Mouse (Mus musculus) left cerebral cortex, postnatal 25 days (tissue): ENCODE measurements around the gene Zg16. TPM values are rescaled to one million over a fixed set of nuclear protein-coding genes. Genes with fewer than 3 reads are reported as not detected.

Source experiments
- DNase-seq, 2 experiments: peaks; one replicate each; pipeline ENCODE4 v3.0.0; 2022; ENCODE audit warnings: low spot score in 2 of 2, mixed read lengths in 1 of 2
- intact Hi-C: fragments of 180-260 bp; cut with DNase I; formaldehyde crosslinking; loops from one replicate; pipeline ENCODE4 v1.15.1; 2025
- total RNA-seq, 2 experiments: library from RNA; stranded (reverse); gene quantifications; 2 replicates each; pipeline ENCODE4 v1.2.3; 2021

Zg16 gene
- total RNA-seq, 2 experiments from 2014 or later, result not detected

DNA sequence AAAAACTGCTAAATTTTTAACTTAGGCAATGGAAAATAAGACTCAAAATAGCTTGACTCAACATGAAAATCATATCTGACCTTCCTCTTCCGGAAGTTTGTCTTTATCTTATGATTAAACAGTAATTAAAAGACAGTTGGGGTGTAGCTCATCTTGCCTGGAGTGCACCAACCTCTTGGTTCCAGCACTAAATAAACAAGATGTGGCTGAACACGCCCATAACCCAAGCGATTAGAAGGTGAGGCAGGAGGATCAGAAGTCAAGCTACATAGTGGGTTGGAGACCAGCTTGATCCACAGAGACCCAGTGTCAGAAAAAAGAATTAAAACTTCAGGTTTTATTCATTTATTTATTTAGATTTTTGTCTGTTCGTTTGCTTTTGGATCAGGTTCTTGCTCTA is 3.4 kb downstream of the Zg16 start:
- intact Hi-C loops, result no loop called here
- no peak for DNase-seq

- intact Hi-C loops, result no loop called here
Measured at GRCm38 (mm10) chr7:127082995-127083394, 4.1 kb downstream of the Zg16 start.

GRCm38 (mm10) chr7:127082271-127082670 is 4.9 kb downstream of the Zg16 start:
- DNase-seq, result no peak
- intact Hi-C loops, result no loop called here

More at GRCm38 (mm10) chr7:127082995-127083394, 4.1 kb downstream of the Zg16 start:
- no peak for DNase-seq

DNA sequence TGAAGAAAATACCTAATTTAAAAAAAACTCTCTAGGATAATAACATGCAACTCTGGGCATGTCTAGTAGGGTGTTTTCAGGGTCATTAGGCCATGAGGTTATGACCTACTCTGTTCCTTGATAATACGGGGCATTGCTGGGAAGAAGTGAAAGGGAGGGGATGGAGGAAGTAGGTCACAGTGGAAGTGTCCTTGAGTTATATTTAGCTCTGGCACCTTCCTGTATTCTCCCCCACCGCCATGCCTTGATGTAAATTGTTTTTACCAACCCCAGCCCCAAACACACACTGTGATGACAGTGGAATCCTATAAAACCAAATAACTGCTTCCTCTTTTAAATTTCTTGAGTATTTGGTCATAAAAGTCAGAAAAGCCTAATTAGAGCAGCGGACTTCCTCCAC is 7.1 kb downstream of the Zg16 start:
- intact Hi-C loops, result no loop called here
- DNase-seq, result no peak

DNA sequence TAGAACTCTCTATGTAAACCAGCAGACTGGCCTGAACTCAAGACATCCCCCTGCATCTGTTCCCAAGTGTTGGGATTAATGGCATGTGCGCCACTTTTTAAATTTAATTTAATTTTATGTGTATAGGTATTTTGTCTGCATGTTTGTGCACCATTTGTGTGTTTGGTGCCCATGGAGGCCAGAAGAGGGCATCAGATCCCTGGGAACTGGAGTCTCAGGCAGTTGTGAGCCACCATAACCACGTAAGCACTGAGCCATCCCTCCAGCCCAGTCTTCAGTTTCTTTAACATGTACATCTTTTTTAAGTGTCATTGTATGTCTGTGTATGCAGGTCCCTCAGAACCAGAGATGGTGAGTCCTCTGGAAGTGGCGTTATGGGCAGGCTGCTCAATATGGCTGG is 9.4 kb downstream of the Zg16 start:
- DNase-seq, result no peak

DNA sequence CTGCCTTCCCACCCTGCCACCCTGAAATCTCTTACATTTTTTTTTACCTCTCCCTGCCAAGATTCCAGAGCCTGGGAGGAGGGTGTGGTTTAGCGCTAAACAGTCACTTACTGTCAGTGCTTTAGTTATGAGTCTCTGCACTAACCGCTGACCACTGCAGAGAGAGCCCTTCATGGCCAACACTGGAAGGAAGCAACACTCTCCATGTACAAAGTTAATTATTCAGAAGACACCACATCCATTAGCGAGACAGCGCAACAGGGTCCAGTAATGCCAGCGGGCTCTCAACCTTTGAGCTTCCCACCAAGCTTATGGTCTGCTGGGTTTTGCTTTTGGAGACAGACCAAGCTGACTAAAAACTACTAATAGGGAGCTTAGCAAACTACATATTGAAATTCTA is 10.9 kb downstream of the Zg16 start:
- no peak for DNase-seq
- intact Hi-C loops, result no loop called here

More for the DNA sequence above, 9.4 kb downstream of the Zg16 start:
- intact Hi-C loops, result no loop called here

- intact Hi-C loops, result no loop called here
- no peak for DNase-seq
Measured at GRCm38 (mm10) chr7:127073221-127073620, 13.9 kb downstream of the Zg16 start.

DNA sequence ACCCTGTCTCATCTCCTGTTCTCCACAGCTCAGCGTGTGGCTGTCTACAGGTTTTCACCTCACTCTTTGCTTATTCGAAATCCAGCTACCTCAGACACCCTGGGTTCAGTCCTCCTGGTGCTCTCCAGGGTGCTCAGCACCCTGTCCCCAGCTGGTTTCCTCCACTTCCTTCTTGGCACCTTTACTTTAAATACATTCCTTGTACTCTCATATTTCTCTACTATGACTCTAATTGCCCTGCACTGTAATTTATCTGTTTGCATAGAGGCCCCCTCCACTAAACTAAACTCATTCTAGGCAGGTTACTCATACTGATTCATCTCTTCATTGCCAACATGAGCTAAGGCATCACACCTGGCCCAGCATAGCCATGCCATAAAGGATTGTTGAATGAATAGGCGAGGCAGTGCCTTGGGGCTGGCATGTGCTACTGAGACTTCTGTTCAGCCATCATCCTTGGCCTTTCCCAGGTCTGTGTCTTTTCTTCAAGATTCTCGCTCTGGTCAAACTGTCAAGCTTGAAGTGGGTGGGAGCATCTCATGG is 16.2 kb downstream of the Zg16 start:
- DNase-seq, result no peak

GRCm38 (mm10) chr7:127066317-127066716 is 20.8 kb downstream of the Zg16 start:
- intact Hi-C loops, result loop anchor here (10.0 kb wide), 1 partner anchor 98 kb away; no protein-coding TSS in a partner anchor

More for the DNA sequence above, 16.2 kb downstream of the Zg16 start:
- intact Hi-C loops, result no loop called here

DNA sequence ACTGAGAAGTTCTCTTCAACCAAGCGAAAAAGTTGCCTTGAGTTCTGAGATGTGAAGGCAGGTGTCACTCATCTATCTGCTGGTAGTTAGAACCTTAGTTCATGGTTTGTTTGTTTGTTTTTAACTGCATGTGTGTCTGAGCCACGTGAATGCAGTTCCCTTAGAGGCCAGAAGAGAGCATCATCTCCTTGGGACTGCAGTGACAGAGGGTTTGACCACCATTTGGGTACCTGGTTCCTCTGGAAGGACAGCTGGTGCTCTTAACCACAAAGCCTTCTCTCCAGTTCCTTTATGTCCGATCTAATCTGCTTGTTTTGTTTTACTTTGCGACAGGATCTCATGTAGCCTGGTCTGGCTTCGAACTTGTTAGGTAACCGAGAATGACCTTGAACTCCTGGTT is 21.6 kb downstream of the Zg16 start:
- intact Hi-C loops, result loop anchor here (10.0 kb wide), 1 partner anchor 99 kb away; no protein-coding TSS in a partner anchor
- DNase-seq, result no peak

More at GRCm38 (mm10) chr7:127066317-127066716, 20.8 kb downstream of the Zg16 start:
- no peak for DNase-seq

DNA sequence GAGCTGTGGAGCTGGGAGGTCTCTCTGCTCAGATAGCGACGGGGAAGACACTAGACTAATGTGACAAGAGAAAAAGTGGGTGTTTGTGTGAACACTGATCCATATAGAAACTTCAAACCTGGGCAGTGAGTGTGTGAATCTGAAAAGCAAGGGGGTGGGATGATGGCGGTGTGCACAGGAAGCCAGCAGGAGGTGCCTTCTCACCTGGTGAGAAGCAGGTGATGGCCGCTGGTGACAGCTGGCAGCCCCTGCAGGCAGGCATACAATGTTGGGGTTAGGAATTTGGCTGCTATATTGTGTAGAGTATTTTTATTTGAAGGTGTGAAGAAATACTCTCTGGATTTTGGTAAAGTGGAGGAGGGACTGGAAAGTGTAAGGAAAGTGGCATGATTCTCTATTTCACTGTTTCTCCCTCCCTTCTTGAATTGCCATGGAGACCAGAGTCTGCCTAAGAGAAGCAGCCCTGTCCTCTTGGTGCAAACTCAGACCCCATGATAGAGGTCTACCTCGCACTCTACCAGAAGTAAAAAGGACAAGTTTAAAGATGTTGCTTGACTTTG is 32.0 kb downstream of the Zg16 start:
- peak; percentile 6 to 54 for DNase-seq
- intact Hi-C loops, result loop anchor here (5.0 kb wide), 1 partner anchor 42 kb away; no protein-coding TSS in a partner anchor

GRCm38 (mm10) chr7:127041851-127042672 is 45.1 kb downstream of the Zg16 start, which contains the start of gene Kif22:
Gene Kif22, minus strand, starts transcription at chr7:127042471.
- peak; percentile 83 to 92 for DNase-seq
- intact Hi-C loops, result loop anchor here (5.0 kb wide), 1 partner anchor 60 kb away; no protein-coding TSS in a partner anchor

- DNase-seq, result no peak
- intact Hi-C loops, result no loop called here
Measured at GRCm38 (mm10) chr7:127031244-127031643, 55.9 kb downstream of the Zg16 start.

GRCm38 (mm10) chr7:127030172-127030571 is 57.0 kb downstream of the Zg16 start:
- intact Hi-C loops, result no loop called here
- no peak for DNase-seq

- peak in 1 of 2 experiments; percentile 49 for DNase-seq
- intact Hi-C loops, result loop anchor here (1.0 to 5.0 kb wide), 4 partner anchors 43 to 229 kb away; partner anchors contain the start of gene Taok2
Measured at GRCm38 (mm10) chr7:127027885-127028284, 59.2 kb downstream of the Zg16 start.

DNA sequence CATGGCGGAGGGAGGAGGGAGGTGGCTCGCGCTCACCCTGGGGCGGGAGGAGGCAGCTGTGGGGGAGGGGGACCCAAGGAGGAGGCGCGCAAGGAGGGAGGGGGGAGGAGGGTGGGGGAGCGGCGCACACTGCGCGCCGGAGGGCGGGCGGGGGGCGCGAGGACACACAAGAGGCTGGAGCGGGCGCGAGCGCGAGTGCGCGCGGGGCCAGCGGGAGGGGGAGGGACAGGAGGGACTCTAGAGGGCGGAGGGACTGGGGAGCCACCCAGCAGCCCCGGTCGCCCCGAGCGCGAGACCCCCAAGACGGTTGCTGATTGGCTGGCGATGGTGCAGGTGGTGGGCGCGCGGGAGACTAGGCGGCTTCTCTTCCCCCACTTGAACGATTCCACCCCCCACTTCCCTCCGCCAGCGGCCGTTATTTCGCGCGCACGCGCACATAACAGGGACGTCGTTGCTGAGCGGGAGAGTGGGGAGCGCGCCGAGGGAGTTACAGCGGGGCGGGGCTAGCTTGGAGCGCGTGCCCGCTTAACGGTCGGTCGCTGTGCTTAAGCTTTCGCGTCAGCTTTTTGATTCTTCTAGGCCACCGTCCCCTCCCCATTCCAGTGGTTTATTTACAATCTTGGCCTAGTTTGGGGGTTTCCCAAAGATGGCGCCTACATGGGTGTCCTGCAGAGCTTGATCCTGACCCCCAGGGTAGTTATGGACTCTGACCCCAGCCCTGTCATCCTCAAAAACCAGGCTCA is 60.0 kb downstream of the Zg16 start, which contains the start of gene Maz:
Gene Maz (minus strand): TSS at position 54 of the 743 bp plus-strand sequence.
- intact Hi-C loops, result loop anchor here (1.0 to 5.0 kb wide), 4 partner anchors 42 to 228 kb away; partner anchors contain the start of gene Taok2
- peak; percentile 99 to 100 for DNase-seq

- DNase-seq, result no peak
- intact Hi-C loops, result loop anchor here (2.0 to 5.0 kb wide), 2 partner anchors 142 to 204 kb away; partner anchors contain the start of gene Taok2
Measured at GRCm38 (mm10) chr7:127026616-127026983, 60.5 kb downstream of the Zg16 start.

DNA sequence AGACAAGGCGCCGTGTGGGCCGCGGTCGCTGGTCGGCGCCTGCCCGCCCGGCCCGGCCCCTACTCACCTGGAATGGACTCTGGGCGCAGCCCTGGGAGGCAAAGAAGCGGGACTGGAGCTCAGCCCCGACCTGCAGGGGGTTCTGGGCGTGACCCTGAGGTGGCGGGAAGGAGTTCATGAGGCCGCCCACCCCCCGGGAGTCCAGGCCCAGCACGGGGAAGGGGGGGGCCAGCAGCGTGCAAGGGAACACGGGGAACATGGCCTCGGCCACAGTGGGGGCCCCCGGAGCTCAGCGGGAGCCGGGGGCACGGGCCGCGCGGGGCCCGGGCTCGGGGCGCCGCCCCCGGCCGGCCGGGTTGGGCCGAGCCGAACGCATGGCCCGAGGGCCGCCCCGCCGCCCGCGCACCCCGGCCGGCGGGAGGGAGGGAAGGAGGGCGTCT is 60.9 kb downstream of the Zg16 start:
- peak; percentile 33 to 52 for DNase-seq
- intact Hi-C loops, result loop anchor here (2.0 to 5.0 kb wide), 2 partner anchors 141 to 204 kb away; partner anchors contain the start of gene Taok2

DNA sequence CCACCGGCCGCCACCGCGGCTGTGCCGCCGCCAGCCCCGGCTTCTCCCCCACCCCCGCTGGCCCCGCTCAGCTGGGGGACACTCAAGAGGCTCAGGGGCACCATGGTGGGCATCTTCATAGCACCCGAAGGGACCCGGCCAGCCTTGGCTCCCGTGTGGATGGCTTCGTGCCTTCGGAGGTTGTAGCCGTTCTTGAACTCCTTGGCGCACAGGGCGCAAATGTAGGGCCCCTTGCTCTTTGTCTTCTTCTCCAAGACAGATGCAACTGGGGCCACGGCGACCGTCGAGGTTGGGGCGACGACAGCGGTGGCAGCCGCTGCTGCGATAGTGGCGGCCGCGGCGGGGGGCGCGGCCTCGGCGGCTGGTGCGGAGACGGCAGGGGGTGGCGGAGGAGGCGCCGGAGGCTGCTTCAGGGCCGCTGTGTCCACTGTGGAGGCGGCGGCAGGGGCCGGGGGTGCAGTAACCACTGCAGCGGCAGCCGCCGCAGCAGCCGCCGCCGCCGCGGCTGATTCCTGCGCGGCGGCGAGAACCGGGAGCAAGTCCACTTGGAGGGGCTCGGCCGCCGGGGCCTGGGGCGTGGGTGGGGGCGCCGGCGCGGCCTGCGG is 61.5 kb downstream of the Zg16 start:
- intact Hi-C loops, result loop anchor here (2.0 to 5.0 kb wide), 2 partner anchors 141 to 203 kb away; partner anchors contain the start of gene Taok2
- DNase-seq, result no peak
